Mouse (Mus musculus): ENCODE results near the gene Rbpms2. TPM values are rescaled to one million over a fixed set of nuclear protein-coding genes. Genes with fewer than 3 reads are reported as not detected.

The Rbpms2 gene
- total and polyA plus RNA-seq, 2 experiments from 2014 or later, result 3.1 to 3.4 TPM

GRCm38 (mm10) chr9:65636926-65637325 lies 7.5 kb downstream of the Rbpms2 start:
- ATAC-seq (ENCODE audit: low FRiP score) (no peak), DNase-seq (ENCODE audit: low spot score) (no peak)
- H3K9ac ChIP-seq (replicated peaks; ENCODE audit: low read length, poor library complexity, severe bottlenecking), result no peak overlapping the region
- H3K36me3 ChIP-seq (ENCODE audit: insufficient read depth, low read length), result no peaks in the 10 kb centered on the region
- WGBS, result 88% methylated on average over 4 of the region's 4 CpGs
- peaks cover 1% of the 10 kb centered on the region for H3K27me3 ChIP-seq (ENCODE audit: insufficient read depth, low read length)
- H3K9me3 ChIP-seq (ENCODE audit: low read length), result no peaks in the 10 kb centered on the region
- H3K27ac ChIP-seq (ENCODE audit: low read depth, low read length), result no peak overlapping the region
- no peak overlapping the region for H3K4me3 ChIP-seq (ENCODE audit: low read depth, low read length)
- no peak overlapping the region for H3K4me2 ChIP-seq (ENCODE audit: low read depth, low read length, poor library complexity, severe bottlenecking)
- no peak for TF ChIP-seq CTCF (IDR thresholded peaks at IDR 0.05)
- no peaks in the 10 kb centered on the region for H3K4me1 ChIP-seq (ENCODE audit: insufficient read depth, low read length)

DNA sequence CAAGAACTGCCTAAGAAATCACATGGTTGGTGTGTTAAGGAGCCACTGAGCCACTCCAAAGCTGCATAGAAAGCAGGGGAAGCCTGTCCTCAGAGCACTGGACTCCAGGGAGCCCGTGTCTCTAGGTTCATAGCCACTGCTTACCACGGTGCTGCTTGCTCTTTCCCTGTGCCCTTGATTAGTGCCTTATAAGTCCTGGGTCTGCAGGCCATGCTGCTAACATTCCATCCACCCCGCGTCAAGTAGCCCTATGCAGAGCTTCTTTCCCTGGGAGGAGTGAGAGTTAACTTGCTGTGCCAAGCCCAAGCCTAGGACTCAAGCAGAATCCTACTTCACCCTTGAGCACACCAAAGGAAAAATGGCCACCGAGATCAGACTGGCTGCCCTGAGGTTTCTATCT lies 9.6 kb downstream of the Rbpms2 start:
- Histone ChIP-seq H3K4me3 (ENCODE audit: low read depth, low read length) (no peak overlapping the region), H3K36me3 (ENCODE audit: insufficient read depth, low read length) (no peaks in the 10 kb centered on the region), H3K4me2 (ENCODE audit: low read depth, low read length, poor library complexity, severe bottlenecking) (no peak overlapping the region), H3K9me3 (ENCODE audit: low read length) (no peaks in the 10 kb centered on the region), H3K27ac (ENCODE audit: low read depth, low read length) (no peak overlapping the region), H3K4me1 (ENCODE audit: insufficient read depth, low read length) (no peaks in the 10 kb centered on the region), H3K9ac (replicated peaks; ENCODE audit: low read length, poor library complexity, severe bottlenecking) (no peak overlapping the region), H3K27me3 (ENCODE audit: insufficient read depth, low read length) (no peaks in the 10 kb centered on the region; the same call in 1 of the 2 replicates)
- TF ChIP-seq CTCF (IDR thresholded peaks at IDR 0.05), result no peak
- WGBS, result 67% methylated on average over 5 of the region's 5 CpGs
- no peak for ATAC-seq (ENCODE audit: low FRiP score)
- DNase-seq (ENCODE audit: low spot score), result no peak

- Histone ChIP-seq H3K4me3 (ENCODE audit: low read depth, low read length) (no peak overlapping the region), H3K9ac (replicated peaks; ENCODE audit: low read length, poor library complexity, severe bottlenecking) (no peak overlapping the region), H3K4me1 (ENCODE audit: insufficient read depth, low read length) (no peaks in the 10 kb centered on the region), H3K36me3 (ENCODE audit: insufficient read depth, low read length) (no peaks in the 10 kb centered on the region), H3K27ac (ENCODE audit: low read depth, low read length) (no peak overlapping the region), H3K4me2 (ENCODE audit: low read depth, low read length, poor library complexity, severe bottlenecking) (no peak overlapping the region), H3K9me3 (ENCODE audit: low read length) (no peaks in the 10 kb centered on the region), H3K27me3 (ENCODE audit: insufficient read depth, low read length) (no peaks in the 10 kb centered on the region; the same call in 1 of the 2 replicates)
- WGBS, result 9% methylated on average over 5 of the region's 5 CpGs
- TF ChIP-seq CTCF (IDR thresholded peaks at IDR 0.05), result no peak
- no peak for ATAC-seq (ENCODE audit: low FRiP score)
- DNase-seq (ENCODE audit: low spot score), result no peak
Observed at GRCm38 (mm10) chr9:65640838-65641410, 11.5 kb downstream of the Rbpms2 start.

- ATAC-seq (ENCODE audit: low FRiP score) (no peak), DNase-seq (ENCODE audit: low spot score) (no peak)
- no peaks in the 10 kb centered on the region for H3K9me3 ChIP-seq (ENCODE audit: low read length)
- H3K9ac ChIP-seq (replicated peaks; ENCODE audit: low read length, poor library complexity, severe bottlenecking), result no peak overlapping the region
- WGBS, result 10% methylated on average over 12 of the region's 12 CpGs
- H3K4me2 ChIP-seq (ENCODE audit: low read depth, low read length, poor library complexity, severe bottlenecking), result no peak overlapping the region
- no peaks in the 10 kb centered on the region for H3K4me1 ChIP-seq (ENCODE audit: insufficient read depth, low read length)
- no peak for TF ChIP-seq CTCF (IDR thresholded peaks at IDR 0.05)
- H3K4me3 ChIP-seq (ENCODE audit: low read depth, low read length), result no peak overlapping the region
- H3K27me3 ChIP-seq (ENCODE audit: insufficient read depth, low read length), result no peaks in the 10 kb centered on the region; the same call in 1 of the 2 replicates
- H3K36me3 ChIP-seq (ENCODE audit: insufficient read depth, low read length), result no peaks in the 10 kb centered on the region
- H3K27ac ChIP-seq (ENCODE audit: low read depth, low read length), result no peak overlapping the region
Observed at GRCm38 (mm10) chr9:65641446-65642052, 12.1 kb downstream of the Rbpms2 start.

DNA sequence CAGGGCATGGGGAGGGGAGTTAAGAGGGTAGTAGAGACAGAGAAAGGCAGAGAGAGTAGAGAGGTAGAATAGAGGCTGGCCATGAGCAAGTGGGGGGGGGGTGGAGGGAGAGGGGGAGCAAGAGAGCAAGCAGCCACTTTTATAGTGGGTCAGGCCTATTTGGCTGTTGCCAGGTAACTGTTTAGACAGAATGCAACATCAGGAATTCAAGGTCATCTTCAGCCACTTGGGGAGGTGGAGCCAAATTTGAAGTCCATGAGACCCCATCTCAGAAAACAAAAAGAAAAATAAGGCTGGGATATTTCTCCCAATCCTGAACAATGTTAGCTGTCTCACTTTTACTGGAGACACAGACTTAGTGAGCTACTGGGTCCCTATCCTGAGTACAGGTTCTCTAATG lies 13.1 kb downstream of the Rbpms2 start:
- ATAC-seq (ENCODE audit: low FRiP score) (no peak), DNase-seq (ENCODE audit: low spot score) (no peak)
- Histone ChIP-seq H3K27me3 (ENCODE audit: insufficient read depth, low read length) (no peaks in the 10 kb centered on the region; the same call in 1 of the 2 replicates), H3K4me1 (ENCODE audit: insufficient read depth, low read length) (no peaks in the 10 kb centered on the region), H3K4me3 (ENCODE audit: low read depth, low read length) (no peak overlapping the region), H3K9me3 (ENCODE audit: low read length) (no peaks in the 10 kb centered on the region), H3K4me2 (ENCODE audit: low read depth, low read length, poor library complexity, severe bottlenecking) (no peak overlapping the region), H3K27ac (ENCODE audit: low read depth, low read length) (no peak overlapping the region), H3K36me3 (ENCODE audit: insufficient read depth, low read length) (no peaks in the 10 kb centered on the region), H3K9ac (replicated peaks; ENCODE audit: low read length, poor library complexity, severe bottlenecking) (no peak overlapping the region)
- no peak for TF ChIP-seq CTCF (IDR thresholded peaks at IDR 0.05)

GRCm38 (mm10) chr9:65644960-65645359 lies 15.5 kb downstream of the Rbpms2 start:
- Histone ChIP-seq H3K9me3 (ENCODE audit: low read length) (no peaks in the 10 kb centered on the region), H3K4me3 (ENCODE audit: low read depth, low read length) (no peak overlapping the region), H3K9ac (replicated peaks; ENCODE audit: low read length, poor library complexity, severe bottlenecking) (no peak overlapping the region), H3K4me1 (ENCODE audit: insufficient read depth, low read length) (no peaks in the 10 kb centered on the region), H3K4me2 (ENCODE audit: low read depth, low read length, poor library complexity, severe bottlenecking) (no peak overlapping the region), H3K36me3 (ENCODE audit: insufficient read depth, low read length) (no peaks in the 10 kb centered on the region), H3K27me3 (ENCODE audit: insufficient read depth, low read length) (no peaks in the 10 kb centered on the region; the same call in 1 of the 2 replicates), H3K27ac (ENCODE audit: low read depth, low read length) (no peak overlapping the region)
- 92% methylated on average over 4 of the region's 4 CpGs for WGBS
- ATAC-seq (ENCODE audit: low FRiP score), result no peak
- TF ChIP-seq CTCF (IDR thresholded peaks at IDR 0.05), result no peak
- no peak for DNase-seq (ENCODE audit: low spot score)

All from midbrain, postnatal 0 days (tissue).